Mouse (Mus musculus) MN1 (cell line): ENCODE measurements around the gene Olfr544.
"Not testable (repeated sequence)": the region's sequence is repeated elsewhere in the genome, so short reads cannot be mapped to it uniquely, and the experiment has no call there.

Experiments used
- DNase-seq: peaks from one replicate; pipeline ENCODE4 v3.0.0-alpha.2; 2016; ENCODE audit warnings: low spot score

The Olfr544 gene

GRCm38 (mm10) chr7:102488161-102488560, at the start of gene Olfr544:
TSS of gene Olfr544 (minus strand) at chr7:102488313.
- no peak for DNase-seq

GRCm38 (mm10) chr7:102534449-102534848, 46.3 kb upstream of the Olfr544 start, which contains the start of gene Olfr547:
TSS of gene Olfr547 (plus strand) at chr7:102534749.
- DNase-seq = no peak

DNA sequence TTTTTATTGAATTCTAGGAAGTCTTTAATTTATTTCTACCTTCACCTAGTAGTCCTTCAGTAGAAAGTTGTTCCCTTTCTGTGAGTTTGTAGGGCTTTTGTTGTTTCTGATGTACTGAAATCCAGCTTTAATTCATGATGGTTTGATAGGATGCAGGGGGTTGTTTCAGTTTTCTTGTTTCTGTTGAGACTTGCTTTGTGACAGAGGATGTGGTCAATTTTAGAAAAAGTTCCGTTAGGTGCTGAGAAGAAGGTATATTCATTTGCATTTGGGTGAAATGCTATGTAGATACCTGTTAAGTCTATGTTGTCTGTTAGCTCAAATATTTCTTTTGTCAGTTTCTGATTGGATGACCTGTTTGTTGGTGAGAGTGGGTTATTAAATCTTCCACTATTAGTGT, 40.9 kb upstream of the Olfr544 start:
- DNase-seq = no peak

DNA sequence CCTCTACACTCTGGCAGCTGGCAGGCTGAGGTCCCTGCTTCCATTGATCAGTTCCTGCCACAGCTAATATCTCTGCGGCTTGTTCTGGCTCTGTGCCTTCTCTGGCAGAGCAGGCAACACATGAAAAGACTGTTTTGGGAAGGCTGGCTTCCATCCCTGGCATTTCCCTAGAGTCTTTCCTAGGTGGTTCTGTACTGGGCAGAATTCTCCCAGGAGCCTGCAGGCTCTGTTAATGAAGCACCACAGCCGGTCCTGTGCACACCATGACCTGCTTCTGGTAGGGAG, 28.9 kb upstream of the Olfr544 start:
- DNase-seq = no peak

- DNase-seq = peak; percentile 81
These were observed 28.3 kb upstream of the Olfr544 start for GRCm38 (mm10) chr7:102516261-102517050.

GRCm38 (mm10) chr7:102514144-102514543, 26.0 kb upstream of the Olfr544 start:
- DNase-seq = no peak

- peak; percentile 92 for DNase-seq
These were observed 24.8 kb upstream of the Olfr544 start for GRCm38 (mm10) chr7:102512814-102513435.

DNA sequence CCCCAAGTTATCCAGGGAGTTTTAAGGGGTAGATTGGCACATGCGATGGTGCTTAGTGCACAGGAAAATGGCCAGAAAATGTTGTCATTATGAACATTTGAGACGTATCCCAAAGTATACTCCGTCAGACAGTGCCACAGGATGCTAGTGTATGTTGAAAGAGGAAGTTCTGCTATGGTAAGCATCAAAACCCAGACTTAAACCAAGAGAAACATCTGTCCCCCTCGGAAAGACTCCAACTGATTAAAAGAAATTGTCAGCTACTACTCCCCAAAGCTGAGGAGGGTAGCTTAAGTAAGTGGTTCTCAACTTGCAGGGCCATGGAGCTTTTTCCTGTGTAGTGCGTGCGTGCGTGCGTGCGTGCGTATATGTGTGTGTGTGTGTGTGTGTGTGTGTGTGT, 23.8 kb upstream of the Olfr544 start:
- no peak for DNase-seq

- DNase-seq = no peak
These were observed 21.6 kb upstream of the Olfr544 start for GRCm38 (mm10) chr7:102509726-102510125.

DNA sequence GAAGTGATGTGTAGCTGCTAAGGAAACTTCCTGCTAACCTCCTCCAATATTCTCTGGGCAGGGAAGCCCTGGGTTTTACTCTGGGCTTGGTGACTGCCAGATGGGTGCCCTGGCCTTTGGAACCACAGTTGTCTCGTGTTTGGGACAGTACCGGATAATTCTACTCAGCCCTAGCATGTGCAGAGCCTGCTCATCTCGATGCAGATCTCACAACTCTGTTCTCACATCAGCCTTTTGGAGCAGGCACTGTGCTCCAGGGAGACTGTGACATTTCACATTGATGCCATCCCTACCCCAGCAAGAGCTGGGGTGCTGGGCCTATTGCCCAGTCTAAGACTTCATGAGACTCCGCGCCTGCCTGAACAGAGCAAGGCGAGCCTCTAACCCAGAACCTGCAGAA, 20.6 kb upstream of the Olfr544 start:
- DNase-seq = no peak

DNA sequence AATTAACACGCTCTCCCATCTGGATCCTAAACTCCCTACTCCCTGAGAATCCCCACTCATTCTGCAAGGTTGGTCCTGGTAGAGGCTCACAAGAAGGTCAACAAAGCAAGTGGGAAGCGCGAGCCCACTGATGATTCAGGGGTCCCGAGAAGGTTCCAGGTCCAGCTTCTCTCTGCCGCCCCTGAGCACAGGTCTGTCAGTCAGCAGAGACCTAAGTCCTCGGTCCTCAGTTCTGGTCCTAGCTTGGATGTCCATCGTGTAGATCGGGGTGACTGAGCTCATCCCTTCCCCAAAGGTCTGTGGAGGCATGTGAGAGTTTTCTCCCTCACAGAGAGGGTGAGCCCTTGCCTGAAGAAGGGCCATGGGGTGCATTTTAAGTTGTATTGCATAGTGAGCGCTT, 20.0 kb upstream of the Olfr544 start:
- no peak for DNase-seq

DNA sequence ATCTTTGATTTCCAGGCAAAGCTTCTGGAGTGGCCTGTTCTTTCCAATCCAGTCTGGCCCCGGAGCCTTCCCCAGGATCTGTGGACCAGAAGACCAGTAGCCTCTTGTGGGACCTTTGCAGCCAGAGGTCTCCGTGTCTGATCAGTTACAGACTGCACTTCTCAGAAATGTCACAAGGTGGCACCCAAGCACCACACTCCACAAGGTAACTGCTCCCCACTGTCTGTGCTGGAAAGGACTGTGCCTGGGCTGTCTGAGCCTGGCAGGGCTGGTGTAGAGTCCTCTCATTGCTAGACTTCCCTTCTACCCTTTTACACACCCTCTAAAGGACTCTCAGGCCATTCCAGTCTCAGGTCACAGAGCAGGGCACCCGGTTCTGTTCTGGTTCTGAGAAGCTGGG, 18.7 kb upstream of the Olfr544 start:
- DNase-seq = peak; percentile 76

DNA sequence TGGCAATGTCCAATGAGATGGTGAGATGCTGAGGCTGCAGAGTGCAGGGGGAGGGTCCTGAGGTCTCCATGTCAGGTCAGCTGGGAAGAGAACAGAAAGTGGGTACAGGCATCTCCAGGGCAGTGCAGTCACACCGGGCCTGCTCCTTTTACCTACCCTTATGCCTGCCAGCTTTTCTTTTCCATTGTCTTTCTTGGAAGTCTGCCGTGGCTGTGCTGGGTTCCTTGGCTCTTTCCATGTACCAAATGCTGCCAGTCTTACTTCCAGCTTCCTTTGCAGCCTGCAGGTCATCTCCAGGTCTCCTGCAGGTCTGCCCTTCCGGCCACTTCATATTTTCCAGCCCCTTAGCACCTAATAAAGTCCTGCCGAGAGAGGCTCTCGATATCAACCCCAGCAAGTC, 13.9 kb upstream of the Olfr544 start:
- DNase-seq = no peak

- DNase-seq = no peak
These were observed 11.4 kb upstream of the Olfr544 start, which contains the start of gene Olfr545 for GRCm38 (mm10) chr7:102499473-102499872. TSS of gene Olfr545 (minus strand) at chr7:102499573.

DNA sequence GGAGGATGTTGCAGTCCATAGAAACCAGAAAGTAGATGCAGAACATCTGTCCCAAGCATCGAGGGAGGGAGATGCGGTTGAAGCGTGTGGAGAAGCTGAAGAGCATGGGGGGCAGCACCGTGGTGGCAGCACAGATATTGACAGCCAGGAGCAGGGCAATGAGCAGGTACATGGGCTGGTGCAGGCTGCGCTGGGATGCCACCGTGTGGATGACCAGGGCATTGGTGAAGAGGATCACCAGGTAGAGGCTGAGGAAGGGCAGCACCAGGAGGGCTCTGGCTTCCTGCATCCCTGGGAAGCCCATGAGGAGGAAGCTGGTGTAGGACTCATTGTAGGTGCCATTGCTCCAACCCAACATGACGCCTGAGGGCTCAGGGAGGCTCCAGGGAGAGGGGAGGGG, 6.3 kb upstream of the Olfr544 start:
- not testable (repeated sequence) for DNase-seq

DNA sequence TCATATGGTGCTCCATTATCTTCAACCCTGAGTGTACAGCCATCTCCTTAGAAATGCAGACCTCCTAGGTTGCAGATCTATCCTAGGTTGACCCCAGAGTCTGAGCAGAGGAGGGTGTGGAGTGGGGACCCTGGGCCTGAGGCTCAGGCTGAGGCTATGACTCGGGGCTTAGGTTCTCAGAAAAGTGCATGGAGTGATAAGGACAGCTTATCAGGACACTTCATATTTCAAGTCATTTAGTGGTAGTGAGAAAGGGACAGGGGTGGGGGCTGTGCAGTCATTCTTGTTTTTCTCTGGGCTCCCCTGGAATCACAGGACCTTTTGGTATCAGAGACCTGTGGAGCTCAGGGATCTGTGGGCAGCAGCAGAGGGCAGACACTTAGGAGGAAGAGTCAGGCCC, 2.0 kb downstream of the Olfr544 start:
- DNase-seq = no peak

- not testable (repeated sequence) for DNase-seq
These were observed 3.3 kb downstream of the Olfr544 start for GRCm38 (mm10) chr7:102484766-102485165.

GRCm38 (mm10) chr7:102483665-102484064, 4.4 kb downstream of the Olfr544 start:
- no peak for DNase-seq

DNA sequence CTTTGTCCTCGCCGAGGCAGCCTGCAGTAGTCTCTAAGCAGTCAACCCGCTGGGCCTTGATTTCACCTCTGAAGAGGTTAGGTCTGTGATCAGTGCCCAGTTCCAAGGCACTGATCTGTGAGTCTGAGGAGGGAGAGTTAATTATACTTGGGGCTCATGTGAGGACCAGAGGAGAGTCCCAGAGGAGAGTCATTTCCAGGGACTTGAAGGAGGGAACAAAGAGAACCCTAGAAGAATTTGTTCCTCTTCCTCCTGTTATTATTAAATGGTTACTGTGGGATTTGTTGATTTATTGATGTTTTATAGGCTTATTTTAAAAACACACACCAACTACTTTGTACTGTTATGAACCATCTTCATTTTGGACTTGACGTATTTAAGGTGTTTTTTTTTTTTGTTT, 6.5 kb downstream of the Olfr544 start, which contains the start of gene Olfr543:
TSS of gene Olfr543 (minus strand) at position 101 of the 400 bp plus-strand sequence.
- no peak for DNase-seq

DNA sequence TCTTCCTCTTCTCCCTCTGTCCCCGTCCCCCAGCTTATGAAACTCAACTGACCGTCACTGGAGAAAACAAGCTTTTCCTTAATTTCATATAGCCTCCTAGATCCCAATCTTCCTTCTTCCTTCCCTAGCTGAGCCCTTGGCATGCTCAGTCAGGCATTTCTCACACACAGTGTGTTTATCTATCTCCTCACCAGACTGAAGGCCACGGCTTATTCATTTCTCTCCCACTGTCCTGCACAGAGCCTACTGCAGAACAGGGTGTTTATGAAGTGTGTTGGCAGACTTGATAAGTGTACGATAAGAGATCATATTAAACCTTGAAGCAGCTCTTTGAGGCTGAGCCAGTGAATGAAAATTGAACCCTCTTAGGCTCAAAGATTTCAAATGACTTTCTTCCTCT, 7.3 kb downstream of the Olfr544 start:
- no peak for DNase-seq

DNA sequence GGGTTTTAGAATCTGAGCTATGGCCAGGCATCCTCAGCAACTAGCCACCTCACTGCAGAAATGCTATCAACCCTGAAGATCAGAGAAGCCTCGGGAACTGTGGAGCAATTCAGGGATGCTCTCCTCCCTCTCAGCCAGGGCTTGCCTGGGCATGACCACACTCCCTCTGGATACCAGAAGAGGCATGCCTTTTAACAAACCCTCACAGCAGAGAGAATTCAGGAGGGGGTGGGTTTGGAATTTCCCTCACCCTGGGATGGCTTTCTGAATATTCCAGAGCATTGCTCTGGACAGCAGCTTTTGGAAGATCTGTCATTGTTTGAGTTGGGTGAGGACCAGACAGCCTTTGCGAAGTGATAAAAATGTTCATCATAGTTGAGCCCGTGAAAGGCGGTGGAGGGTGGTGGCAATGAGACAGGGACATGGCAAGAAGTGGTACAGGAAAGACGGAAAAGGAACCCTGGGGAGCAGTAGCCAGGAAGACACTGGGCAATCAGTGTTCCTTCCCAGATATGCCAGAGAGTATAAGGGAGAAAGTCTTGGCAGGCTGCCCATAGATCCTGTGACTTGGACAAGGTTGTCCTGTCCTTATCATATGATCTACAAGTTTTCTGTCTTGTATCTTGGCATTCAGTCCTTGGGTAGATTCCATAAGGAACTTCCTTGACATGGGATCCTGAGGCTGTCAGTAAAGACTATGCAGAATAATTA, 8.6 kb downstream of the Olfr544 start:
- peak; percentile 32 for DNase-seq

DNA sequence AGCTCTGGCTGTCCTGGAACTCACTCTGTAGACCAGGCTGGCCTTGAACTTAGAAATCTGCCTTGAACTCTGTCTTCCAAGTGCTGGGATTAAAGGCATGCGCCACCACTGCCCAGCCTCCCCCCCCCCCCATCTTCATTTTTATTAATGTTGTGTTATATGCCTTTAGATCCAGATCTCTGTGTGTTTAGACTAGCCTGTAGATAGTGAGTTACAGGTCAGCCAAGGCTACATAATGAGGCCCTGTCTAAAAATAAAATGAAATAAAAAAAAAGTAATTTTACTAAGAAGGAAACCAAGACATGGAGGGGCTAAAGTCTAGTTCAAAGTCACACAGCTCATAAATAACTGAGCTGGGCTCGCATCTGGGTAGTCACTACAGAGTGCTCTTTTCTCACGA, 9.2 kb downstream of the Olfr544 start:
- no peak for DNase-seq

DNA sequence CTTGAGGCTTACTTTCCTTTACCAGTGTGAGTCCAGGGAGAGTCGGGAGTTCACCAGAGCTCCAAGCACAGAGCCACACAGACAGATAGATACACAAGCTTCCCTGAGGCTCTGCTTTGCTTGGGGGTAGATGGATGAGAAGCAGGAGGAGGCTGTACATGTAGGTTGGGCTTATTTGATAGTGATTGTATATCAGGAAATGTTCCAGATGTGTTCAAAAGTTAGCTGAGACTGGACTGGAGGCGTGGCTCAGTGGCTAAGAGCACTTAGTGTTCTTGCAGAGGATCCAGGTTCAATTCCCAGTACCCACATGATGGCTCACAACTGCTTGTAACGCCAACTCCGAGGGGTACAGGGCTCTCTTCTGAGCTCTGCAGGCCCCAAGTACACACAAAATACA, 9.7 kb downstream of the Olfr544 start:
- DNase-seq = no peak
